Mouse (Mus musculus) right cerebral cortex, adult 2 months (tissue): Measurements from ENCODE around the gene Npas3.

Experiments used
- DNase-seq, 2 experiments: peaks; one replicate each; pipeline ENCODE4 v3.0.0; 2021 to 2022; ENCODE audit warnings: low spot score in 2 of 2

The Npas3 gene

GRCm38 (mm10) chr12:53864436-53865136 lies 616.1 kb downstream of the Npas3 start:
- DNase-seq = no peak

GRCm38 (mm10) chr12:53865691-53866090 lies 617.2 kb downstream of the Npas3 start:
- DNase-seq = no peak

- no peak for DNase-seq
Measured at GRCm38 (mm10) chr12:53869981-53870380, 621.5 kb downstream of the Npas3 start.

DNA sequence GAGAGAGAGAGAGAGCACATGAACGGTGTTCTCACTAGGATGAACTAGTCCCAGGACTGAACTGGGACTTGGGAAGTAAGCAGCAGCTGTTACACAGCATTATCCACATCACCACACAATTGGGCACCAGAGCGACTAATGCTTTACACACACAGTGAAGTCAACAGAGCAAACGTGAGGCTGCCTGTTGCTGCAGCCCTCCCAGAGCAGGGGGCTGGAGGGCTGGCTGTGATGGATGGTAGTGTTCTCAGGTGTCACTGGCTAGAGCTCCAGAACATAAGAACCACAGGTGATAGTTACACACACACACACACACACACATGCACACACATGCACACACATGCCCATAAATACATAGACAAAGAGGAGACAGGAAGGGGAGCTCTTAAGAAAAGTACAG lies 626.7 kb downstream of the Npas3 start:
- DNase-seq = no peak

DNA sequence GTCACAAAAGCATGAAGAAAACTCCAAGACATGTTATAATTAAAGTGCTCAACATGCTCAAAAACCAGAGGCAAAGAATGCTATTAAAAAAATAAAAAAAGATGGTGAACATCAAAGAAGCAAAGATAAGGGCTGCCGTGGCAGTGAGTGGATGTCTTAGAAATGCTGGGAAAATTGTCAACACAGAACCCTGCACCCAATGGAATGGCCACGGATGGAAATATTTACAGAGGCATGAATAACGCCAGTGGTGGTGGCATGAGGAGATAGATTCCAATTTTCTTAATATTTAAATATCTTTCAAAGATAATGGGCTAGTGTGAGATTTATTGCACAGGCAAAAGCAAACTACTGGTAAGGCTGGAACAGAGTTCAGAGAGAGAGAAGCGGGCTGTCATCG lies 628.2 kb downstream of the Npas3 start:
- no peak for DNase-seq

DNA sequence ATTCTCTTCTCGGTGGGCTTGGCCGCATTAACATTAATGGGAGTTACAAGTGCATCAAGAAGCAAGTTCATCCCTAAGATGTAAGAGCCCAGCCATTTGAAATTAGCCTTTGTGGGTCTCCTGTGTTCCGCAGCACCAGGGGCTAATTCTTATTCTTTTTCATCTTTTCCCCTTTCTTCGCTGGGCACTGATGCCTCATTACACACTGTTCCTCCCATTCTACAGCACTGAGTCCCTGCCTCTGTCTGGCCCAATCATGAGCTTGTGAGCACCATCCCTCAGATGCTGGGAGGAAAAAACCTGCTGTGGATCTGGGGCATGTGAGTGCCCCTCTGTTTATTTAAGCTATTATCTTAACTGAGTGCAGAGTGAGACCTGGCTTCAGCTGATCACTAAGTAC lies 633.2 kb downstream of the Npas3 start:
- no peak for DNase-seq

GRCm38 (mm10) chr12:53882863-53883262 lies 634.4 kb downstream of the Npas3 start:
- DNase-seq = no peak

DNA sequence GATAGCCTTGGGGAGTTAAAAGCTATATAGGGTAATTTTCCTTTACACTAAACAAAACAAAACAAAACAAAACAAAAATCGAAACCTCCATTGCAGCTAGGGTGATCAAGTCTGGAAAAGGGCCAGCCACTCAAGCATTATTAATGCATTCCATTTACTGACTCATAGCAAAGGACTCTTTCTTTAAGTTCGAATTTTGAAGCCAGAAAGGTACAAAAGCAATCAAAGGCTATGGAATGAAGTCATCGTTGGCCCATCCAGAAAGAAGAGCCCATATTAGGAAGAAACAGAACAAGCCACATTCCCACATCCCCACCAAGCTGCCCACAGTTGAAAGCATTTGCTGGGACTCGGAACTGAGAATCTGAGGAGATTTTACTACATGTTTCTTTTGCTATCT lies 640.1 kb downstream of the Npas3 start:
- DNase-seq = no peak

DNA sequence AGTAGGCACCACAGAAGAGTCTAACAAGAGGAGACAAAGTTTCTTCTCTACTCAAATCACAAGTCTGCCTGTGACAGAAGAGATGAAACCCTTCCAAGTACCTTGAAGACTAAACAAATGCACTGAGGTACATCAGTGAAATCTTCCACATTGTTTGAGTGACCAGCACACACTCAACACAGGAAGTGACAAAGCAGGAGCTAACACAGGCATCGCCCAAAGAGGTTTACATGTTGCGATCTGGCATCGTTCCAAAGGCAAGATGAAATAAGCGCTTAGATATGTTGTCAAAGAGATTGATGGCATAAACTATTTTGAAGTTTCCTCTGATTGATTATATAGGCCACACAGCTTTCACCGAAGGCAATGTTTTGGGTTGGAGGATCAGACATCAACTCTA lies 647.4 kb downstream of the Npas3 start:
- no peak for DNase-seq

DNA sequence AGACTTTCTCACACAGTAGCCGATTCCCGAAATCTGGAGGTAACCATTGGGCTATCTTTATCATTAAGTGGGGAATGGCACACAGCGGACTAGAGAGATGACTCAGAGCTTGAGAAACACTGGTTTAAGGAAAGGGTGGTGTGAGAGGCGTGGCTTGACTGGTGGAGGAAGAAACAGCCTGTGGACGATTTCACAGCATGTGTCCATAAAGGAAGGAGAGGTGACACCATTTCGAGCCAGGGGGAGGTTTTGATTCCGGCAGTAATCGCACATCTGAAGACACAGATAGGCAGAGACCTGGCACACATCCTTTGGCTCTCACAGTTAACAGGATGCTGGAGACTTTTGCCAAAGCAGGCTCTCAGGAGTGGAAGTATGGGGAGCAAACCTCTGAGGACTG lies 660.3 kb downstream of the Npas3 start:
- DNase-seq = peak; percentile 14 to 22

- no peak for DNase-seq
Measured at GRCm38 (mm10) chr12:53910192-53910591, 661.7 kb downstream of the Npas3 start.

- no peak for DNase-seq
Measured at GRCm38 (mm10) chr12:53922153-53922552, 673.7 kb downstream of the Npas3 start.

DNA sequence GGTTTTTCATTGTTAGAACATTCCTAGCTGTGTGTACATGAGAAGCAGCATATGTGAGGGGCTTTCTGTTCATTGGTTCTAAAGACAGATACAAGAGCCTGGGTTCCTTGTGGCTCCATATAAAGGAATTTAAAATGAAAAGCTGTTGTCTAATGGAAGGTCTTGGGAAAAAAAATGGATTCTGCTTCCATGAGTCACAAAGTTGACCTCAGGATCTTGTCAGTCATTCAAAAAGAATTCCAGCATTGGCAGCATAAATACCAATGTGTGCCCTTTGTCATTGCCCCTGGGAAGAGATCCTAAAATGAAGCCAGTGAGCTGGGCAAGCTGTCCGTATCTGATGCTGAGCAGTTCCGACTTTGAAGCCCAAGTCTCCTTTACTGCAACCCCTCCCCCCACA lies 700.3 kb downstream of the Npas3 start:
- no peak for DNase-seq

DNA sequence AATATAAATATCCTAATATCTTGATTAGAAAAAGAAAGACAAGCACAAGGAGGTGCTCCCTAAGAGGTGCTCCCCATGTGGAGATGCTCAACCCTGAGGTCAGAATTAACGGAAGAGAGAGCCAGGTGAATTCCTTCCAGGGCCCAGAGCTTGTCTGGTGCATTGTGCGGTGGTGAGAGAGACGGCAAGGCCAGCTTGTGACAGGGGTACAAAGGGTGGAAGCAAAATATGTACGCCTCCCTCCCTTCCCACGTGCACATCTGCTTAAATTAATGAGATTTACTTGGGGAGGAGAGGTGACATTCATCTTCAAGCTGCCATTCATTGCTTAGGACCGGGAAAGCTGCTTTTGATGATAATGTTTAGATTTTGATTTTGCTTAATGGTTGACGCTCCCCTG lies 713.5 kb downstream of the Npas3 start:
- DNase-seq = no peak

GRCm38 (mm10) chr12:53963534-53963933 lies 715.1 kb downstream of the Npas3 start:
- no peak for DNase-seq

DNA sequence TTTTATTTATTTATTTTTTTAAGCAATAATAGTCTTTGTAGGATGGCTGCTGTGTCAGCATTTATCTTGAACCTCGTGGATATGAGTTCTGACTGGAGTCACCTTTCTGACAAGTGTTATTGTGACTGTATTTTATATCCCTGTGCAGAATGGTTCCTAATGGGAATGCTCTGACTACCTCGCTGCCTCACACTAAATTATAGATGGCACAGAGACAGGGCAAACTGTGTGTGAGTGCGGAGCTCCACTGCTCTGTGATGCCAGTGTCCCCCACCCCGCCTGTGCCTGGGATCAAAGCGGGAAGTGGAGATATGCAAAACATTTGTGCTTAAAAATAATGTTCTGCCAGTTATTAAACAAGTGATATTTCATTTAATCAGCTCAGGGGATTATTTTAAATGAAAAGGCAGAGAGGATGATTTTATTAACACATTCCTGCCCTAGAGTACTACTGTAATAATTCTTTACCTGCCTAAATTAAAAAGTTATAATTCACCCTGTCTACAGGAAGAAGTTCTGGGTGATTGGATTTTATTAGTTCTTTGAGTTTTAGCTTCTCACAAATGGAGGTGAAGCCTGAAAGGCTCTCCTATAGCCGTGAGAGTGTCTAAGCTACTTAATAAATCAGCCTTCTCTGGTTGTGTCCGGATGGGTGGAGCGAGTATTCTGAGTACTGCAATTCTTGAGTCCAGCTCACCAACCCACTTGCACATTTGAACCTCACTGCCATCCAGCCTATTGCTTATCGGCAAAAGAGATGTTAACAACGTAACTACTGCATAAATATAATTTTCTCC lies 721.1 kb downstream of the Npas3 start:
- no peak for DNase-seq

- DNase-seq = peak in 1 of 2 experiments; percentile 15
Measured at GRCm38 (mm10) chr12:53970721-53971120, 722.2 kb downstream of the Npas3 start.

- DNase-seq = no peak
Measured at GRCm38 (mm10) chr12:53973414-53973813, 724.9 kb downstream of the Npas3 start.

GRCm38 (mm10) chr12:53981575-53982507 lies 733.4 kb downstream of the Npas3 start:
- DNase-seq = peak in 1 of 2 experiments; percentile 44

GRCm38 (mm10) chr12:53983946-53984345 lies 735.5 kb downstream of the Npas3 start:
- no peak for DNase-seq

- DNase-seq = no peak
Measured at GRCm38 (mm10) chr12:53985851-53986842, 737.7 kb downstream of the Npas3 start.
